Mouse (Mus musculus) frontal cortex, adult (tissue): ENCODE measurements at regions not wholly inside any gene's neighbourhood (a gene's known extent, or its start where the extent isn't known, plus 50 kb on each side); places are given as distances from the start of the nearest gene placed in this dataset.

Experiments
- ATAC-seq: cut with Nextera tagmentation; 2 replicates; pipeline ENCODE4 v1.9.2; 2017; ENCODE audit warnings: mild to moderate bottlenecking, moderate library complexity, mixed read lengths; ENCODE audit not compliant: low TSS enrichment

DNA sequence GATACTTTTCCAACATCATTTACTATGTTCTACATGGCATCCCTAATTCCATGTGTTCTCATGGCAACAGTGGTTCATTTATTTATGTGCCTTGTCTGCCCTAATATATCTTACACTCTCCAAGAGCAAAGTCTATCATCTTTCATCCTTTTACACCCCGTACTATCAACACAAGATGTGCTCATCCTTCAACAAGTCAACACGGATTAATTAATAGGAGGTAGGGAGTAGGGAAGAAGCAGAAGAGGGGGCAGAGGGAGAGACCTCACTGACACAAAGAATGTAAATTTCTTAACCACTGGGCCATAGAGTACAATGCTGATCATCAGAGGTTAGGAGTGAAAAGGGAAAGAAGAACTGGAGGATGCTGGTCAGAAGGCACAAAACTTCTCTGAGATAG lies 267.0 kb upstream of the Setmar start:
- ATAC-seq, result no peak

DNA sequence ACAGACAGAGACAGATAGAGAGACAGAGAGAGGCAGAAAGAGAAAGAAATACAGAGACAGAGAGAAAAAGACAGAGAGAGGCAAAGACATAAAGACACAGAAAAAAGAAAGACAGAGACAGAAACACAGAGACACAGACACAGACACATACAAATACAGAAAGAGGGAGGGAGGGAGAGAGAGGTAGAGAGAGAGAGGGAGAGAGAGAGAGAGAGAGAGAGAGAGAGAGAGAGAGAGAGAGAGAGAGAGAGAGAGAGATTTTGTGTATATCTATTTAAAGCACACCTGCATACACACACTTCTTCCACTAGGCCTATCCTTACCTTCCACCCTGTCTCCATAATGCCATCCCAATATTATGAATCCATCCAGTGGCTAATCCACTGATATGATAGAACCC lies 261.8 kb upstream of the Setmar start:
- no peak for ATAC-seq
